Mouse (Mus musculus) duodenum, adult 2 months (tissue): ENCODE data around the gene Prkra. TPM values are rescaled to one million over a fixed set of nuclear protein-coding genes. Genes with fewer than 3 reads are reported as not detected.

Experiments used
- polyA plus RNA-seq: library from polyadenylated mRNA; depleted of rRNA; stranded (reverse); fragments of >200 nt; gene quantifications from 2 replicates; pipeline ENCODE4 v1.2.3, GENCODE M21; 2012; ENCODE audit warnings: low replicate concordance; rRNA removed

Prkra gene
- 11.9 and 16.8 TPM in 2 replicates for polyA plus RNA-seq

GRCm38 (mm10) chr2:76647883-76648570 is at the start of gene Prkra, which contains the start of gene Pjvk:
Prkra (minus strand) TSS chr2:76648015.
Pjvk (plus strand) TSS chr2:76648476.

GRCm38 (mm10) chr2:76674725-76675427 is 27.1 kb upstream of the Prkra start, which contains the start of gene Plekha3:
Plekha3 (plus strand) TSS chr2:76675281.

GRCm38 (mm10) chr2:76672966-76673392 is 25.2 kb upstream of the Prkra start, which contains the start of gene Fkbp7:
Fkbp7 (minus strand) TSS chr2:76673116.

Other genes with a start within 250 kb of the Prkra start
- 71.3 and 140 TPM in 2 replicates for gene Osbpl6, start 241.5 kb downstream of the Prkra start, polyA plus RNA-seq
- gene Pjvk, start 461 bp upstream of the Prkra start, polyA plus RNA-seq = not detected in 2 replicates
- not detected in 2 replicates for gene Fkbp7, start 25.1 kb upstream of the Prkra start, polyA plus RNA-seq
- gene Plekha3, start 27.3 kb upstream of the Prkra start, polyA plus RNA-seq = 3.9 and 5.1 TPM in 2 replicates